Mouse (Mus musculus) neural tube, postnatal 0 days (tissue): Measurements from ENCODE around the gene Hsf2bp. TPM values are rescaled to one million over a fixed set of nuclear protein-coding genes. Genes with fewer than 3 reads are reported as not detected.

Experiments used
- polyA plus RNA-seq: library from polyadenylated mRNA; unstranded; fragments of >200 nt; fragmentation: Nextera tagmentation; extraction: Ambion mirVana; gene quantifications from 2 replicates; pipeline ENCODE4 v1.2.1, GENCODE M21; 2015

Hsf2bp gene
- 0.56 and 0.76 TPM in 2 replicates for polyA plus RNA-seq

GRCm38 (mm10) chr17:32035609-32036508, at the start of gene Hsf2bp, which contains the start of gene Rrp1b:
Gene Hsf2bp (minus strand): TSS chr17:32036349.
Gene Rrp1b (plus strand): TSS chr17:32036100.

Other genes starting within 250 kb of the Hsf2bp start
- 15.0 and 16.8 TPM in 2 replicates for gene Sik1, start 180.5 kb downstream of the Hsf2bp start, polyA plus RNA-seq
- gene Rrp1b, start 249 bp downstream of the Hsf2bp start, polyA plus RNA-seq: 32.2 and 38.9 TPM in 2 replicates
- gene Notch3, start 130.5 kb upstream of the Hsf2bp start, polyA plus RNA-seq: 5.8 and 7.3 TPM in 2 replicates
- gene Ephx3, start 153.2 kb upstream of the Hsf2bp start, polyA plus RNA-seq: 0.59 and 0.65 TPM in 2 replicates
- gene Brd4, start 248.4 kb upstream of the Hsf2bp start, polyA plus RNA-seq: 62.3 and 73.1 TPM in 2 replicates